Mouse (Mus musculus): ENCODE data around the gene Kctd13. TPM values are rescaled to one million over a fixed set of nuclear protein-coding genes. Genes with fewer than 3 reads are reported as not detected.

Gene Kctd13
- polyA plus RNA-seq (2014; fragmentation: Illumina TruSeq; extraction: RNeasy Lipid Tissue Mini Kit (QIAGEN cat#74804); ENCODE audit: low read depth, low replicate concordance): 1.1 TPM

DNA sequence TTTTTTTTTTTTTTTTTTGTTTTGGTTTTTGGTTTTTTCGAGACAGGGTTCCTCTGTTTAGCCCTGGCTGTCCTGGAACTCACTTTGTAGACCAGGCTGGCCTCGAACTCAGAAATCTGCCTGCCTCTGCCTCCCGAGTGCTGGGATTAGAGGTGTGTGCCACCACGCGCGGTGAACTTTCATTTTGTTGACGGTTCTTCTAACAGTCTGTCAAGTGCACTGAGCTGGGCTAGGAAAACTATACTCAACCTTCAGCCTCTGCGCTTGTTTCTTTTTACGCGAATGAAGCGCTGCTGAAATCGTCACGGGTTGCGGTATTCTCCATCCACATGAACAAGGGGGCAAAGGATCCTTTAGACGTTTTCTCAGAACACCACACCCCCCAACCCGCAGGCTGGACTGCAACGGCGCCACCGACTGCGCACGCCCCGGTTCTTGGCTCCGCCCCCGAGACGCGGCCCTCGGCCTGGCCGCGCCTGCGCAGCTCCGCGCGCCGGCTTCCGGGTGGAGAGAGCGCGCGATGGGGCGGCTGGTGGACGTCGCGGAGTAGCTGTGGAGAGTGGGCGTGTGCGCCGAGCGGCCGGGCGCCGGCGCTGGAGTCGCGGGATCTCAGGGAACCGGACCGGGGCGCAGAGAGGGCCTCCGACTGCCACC is at the start of gene Kctd13:
Kctd13 (plus strand) TSS at position 496 of the 654 bp plus-strand sequence.

GRCm38 (mm10) chr7:126884286-126885164 is 44.2 kb upstream of the Kctd13 start, which contains the start of gene Taok2:
TSS of gene Taok2 (minus strand) at chr7:126884703.

GRCm38 (mm10) chr7:126922624-126923060 is 6.0 kb upstream of the Kctd13 start, which contains the start of gene Tmem219:
TSS of gene Tmem219 (minus strand) at chr7:126922917.

GRCm38 (mm10) chr7:126949403-126949792 is 20.7 kb downstream of the Kctd13 start, which contains the start of gene Asphd1:
TSS of gene Asphd1 (minus strand) at chr7:126949582.

DNA sequence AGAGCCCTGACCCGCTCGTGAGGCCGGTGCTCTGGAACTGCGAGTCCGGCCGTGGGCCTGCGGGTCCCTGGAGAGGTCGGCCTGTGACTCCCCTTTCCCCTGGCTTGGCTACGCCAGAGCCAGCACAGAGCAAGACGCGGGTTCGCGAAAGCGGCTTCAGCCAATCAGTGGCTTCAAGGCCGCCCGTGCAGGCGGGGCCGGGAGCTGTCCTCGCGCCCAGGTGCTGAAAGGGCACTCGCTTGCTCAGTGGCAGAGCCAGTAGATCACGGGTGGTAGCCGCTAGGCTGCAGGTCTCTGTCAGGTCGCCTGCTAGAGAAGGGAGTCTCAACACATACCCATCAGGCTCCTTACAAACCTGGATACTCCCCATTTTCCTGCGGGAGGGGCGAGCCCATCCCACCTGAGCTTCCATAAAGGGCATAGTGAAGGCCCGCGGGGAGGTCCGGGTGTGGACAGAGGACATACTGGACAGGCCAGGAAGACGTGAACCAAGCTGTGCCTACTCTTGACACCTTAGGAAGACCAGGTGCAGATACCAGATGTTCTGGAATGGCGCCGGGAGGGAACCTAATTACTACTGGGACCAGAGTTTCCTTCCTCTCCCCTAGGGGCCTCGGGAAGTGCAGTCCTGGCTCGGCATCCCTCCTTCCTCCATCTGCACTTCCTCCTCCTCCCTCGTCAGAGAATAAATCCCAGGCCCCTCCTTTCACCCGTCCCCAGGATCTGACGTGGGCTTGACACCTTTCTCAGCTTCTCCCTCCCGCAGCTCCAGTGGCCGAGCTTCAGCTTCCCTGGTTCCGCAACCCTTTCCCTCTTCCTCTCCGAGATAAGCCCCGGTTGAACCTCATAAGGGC is 21.3 kb downstream of the Kctd13 start, which contains the start of gene Sez6l2:
Sez6l2 (plus strand) TSS at position 771 of the 854 bp plus-strand sequence.

GRCm38 (mm10) chr7:126975893-126975949 is 47.0 kb downstream of the Kctd13 start, which contains the start of gene Cdipt:
TSS of gene Cdipt (plus strand) at chr7:126975914.

DNA sequence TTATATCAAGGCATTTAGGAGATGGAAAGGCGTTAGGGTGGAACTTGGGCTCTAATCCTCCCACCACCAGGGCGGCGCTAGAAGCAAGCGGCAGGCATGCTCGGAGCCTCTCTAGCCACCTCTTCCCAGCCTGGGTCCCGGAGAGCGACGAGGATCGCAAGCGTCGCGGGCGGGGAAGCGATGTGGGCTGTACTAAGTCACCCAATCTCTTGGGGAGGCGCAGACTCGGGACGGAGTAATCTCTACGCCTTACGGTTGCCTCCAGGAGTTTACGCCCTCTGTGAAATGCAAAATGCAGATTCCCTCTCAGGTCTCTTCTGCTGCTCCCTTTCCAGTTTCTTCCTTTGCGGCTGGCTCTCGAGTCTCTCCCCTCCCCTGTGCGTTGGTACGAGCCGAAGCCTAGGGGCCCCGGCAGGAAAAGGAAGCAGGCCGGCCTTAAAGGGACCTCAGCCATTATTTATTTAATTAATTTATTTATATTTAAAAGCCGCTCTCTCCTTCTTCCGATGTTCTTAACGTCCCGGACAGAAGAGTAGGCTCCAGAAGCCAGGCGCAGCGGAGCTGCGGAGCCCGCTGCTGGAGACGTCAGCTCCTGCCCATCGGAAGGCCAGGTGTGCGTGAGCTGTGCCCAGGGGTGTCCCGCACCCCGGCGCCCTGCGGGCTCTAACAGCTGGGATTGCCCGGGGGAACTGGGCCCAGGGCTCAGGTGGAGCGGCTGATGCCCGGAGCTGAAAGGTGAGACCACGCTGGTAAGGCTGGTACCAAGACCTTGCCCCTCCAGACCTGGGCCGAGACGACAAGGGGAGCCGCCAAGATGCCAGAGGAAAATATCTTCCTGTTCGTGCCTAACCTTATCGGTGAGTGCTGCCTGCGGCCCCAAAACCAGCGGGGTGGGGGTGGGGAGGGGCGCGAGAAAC is 47.5 kb downstream of the Kctd13 start, which contains the start of gene Cdiptos:
Cdiptos (minus strand) TSS at position 149 of the 917 bp plus-strand sequence.

Other genes with a start within 250 kb of the Kctd13 start
- gene Bola2, start 233.5 kb upstream of the Kctd13 start, polyA plus RNA-seq (2014; fragmentation: Illumina TruSeq; extraction: RNeasy Lipid Tissue Mini Kit (QIAGEN cat#74804); ENCODE audit: low read depth, low replicate concordance): 0.16 TPM
- gene Slx1b, start 233.1 kb upstream of the Kctd13 start, polyA plus RNA-seq (2014; fragmentation: Illumina TruSeq; extraction: RNeasy Lipid Tissue Mini Kit (QIAGEN cat#74804); ENCODE audit: low read depth, low replicate concordance): 1.0 TPM
- gene Coro1a, start 221.1 kb upstream of the Kctd13 start, polyA plus RNA-seq (2014; fragmentation: Illumina TruSeq; extraction: RNeasy Lipid Tissue Mini Kit (QIAGEN cat#74804); ENCODE audit: low read depth, low replicate concordance): 4.4 TPM
- gene Mapk3, start 169.3 kb upstream of the Kctd13 start, polyA plus RNA-seq (2014; fragmentation: Illumina TruSeq; extraction: RNeasy Lipid Tissue Mini Kit (QIAGEN cat#74804); ENCODE audit: low read depth, low replicate concordance): 6.5 TPM
- 9.9 TPM for gene Gdpd3, start 162.5 kb upstream of the Kctd13 start, polyA plus RNA-seq (2014; fragmentation: Illumina TruSeq; extraction: RNeasy Lipid Tissue Mini Kit (QIAGEN cat#74804); ENCODE audit: low read depth, low replicate concordance)
- 13.0 TPM for gene Ypel3, start 151.9 kb upstream of the Kctd13 start, polyA plus RNA-seq (2014; fragmentation: Illumina TruSeq; extraction: RNeasy Lipid Tissue Mini Kit (QIAGEN cat#74804); ENCODE audit: low read depth, low replicate concordance)
- gene Tbx6, start 147.4 kb upstream of the Kctd13 start, polyA plus RNA-seq (2014; fragmentation: Illumina TruSeq; extraction: RNeasy Lipid Tissue Mini Kit (QIAGEN cat#74804); ENCODE audit: low read depth, low replicate concordance): not detected
- gene Ppp4c, start 136.4 kb upstream of the Kctd13 start, polyA plus RNA-seq (2014; fragmentation: Illumina TruSeq; extraction: RNeasy Lipid Tissue Mini Kit (QIAGEN cat#74804); ENCODE audit: low read depth, low replicate concordance): 29.0 TPM
- not detected for gene Fam57b, start 131.2 kb upstream of the Kctd13 start, polyA plus RNA-seq (2014; fragmentation: Illumina TruSeq; extraction: RNeasy Lipid Tissue Mini Kit (QIAGEN cat#74804); ENCODE audit: low read depth, low replicate concordance)
- gene 4930451I11Rik, start 97.2 kb upstream of the Kctd13 start, polyA plus RNA-seq (2014; fragmentation: Illumina TruSeq; extraction: RNeasy Lipid Tissue Mini Kit (QIAGEN cat#74804); ENCODE audit: low read depth, low replicate concordance): not detected
- gene Doc2a, start 81.5 kb upstream of the Kctd13 start, polyA plus RNA-seq (2014; fragmentation: Illumina TruSeq; extraction: RNeasy Lipid Tissue Mini Kit (QIAGEN cat#74804); ENCODE audit: low read depth, low replicate concordance): not detected
- gene Hirip3, start 66.9 kb upstream of the Kctd13 start, polyA plus RNA-seq (2014; fragmentation: Illumina TruSeq; extraction: RNeasy Lipid Tissue Mini Kit (QIAGEN cat#74804); ENCODE audit: low read depth, low replicate concordance): 10.3 TPM
- gene Ino80e, start 66.5 kb upstream of the Kctd13 start, polyA plus RNA-seq (2014; fragmentation: Illumina TruSeq; extraction: RNeasy Lipid Tissue Mini Kit (QIAGEN cat#74804); ENCODE audit: low read depth, low replicate concordance): 10.2 TPM
- gene Taok2, start 44.2 kb upstream of the Kctd13 start, polyA plus RNA-seq (2014; fragmentation: Illumina TruSeq; extraction: RNeasy Lipid Tissue Mini Kit (QIAGEN cat#74804); ENCODE audit: low read depth, low replicate concordance): 6.5 TPM
- 6.4 TPM for gene Tmem219, start 6.0 kb upstream of the Kctd13 start, polyA plus RNA-seq (2014; fragmentation: Illumina TruSeq; extraction: RNeasy Lipid Tissue Mini Kit (QIAGEN cat#74804); ENCODE audit: low read depth, low replicate concordance)
- not detected for gene Asphd1, start 20.7 kb downstream of the Kctd13 start, polyA plus RNA-seq (2014; fragmentation: Illumina TruSeq; extraction: RNeasy Lipid Tissue Mini Kit (QIAGEN cat#74804); ENCODE audit: low read depth, low replicate concordance)
- gene Sez6l2, start 21.7 kb downstream of the Kctd13 start, polyA plus RNA-seq (2014; fragmentation: Illumina TruSeq; extraction: RNeasy Lipid Tissue Mini Kit (QIAGEN cat#74804); ENCODE audit: low read depth, low replicate concordance): not detected
- 10.3 TPM for gene Cdipt, start 47.0 kb downstream of the Kctd13 start, polyA plus RNA-seq (2014; fragmentation: Illumina TruSeq; extraction: RNeasy Lipid Tissue Mini Kit (QIAGEN cat#74804); ENCODE audit: low read depth, low replicate concordance)
- not detected for gene Cdiptos, start 47.2 kb downstream of the Kctd13 start, polyA plus RNA-seq (2014; fragmentation: Illumina TruSeq; extraction: RNeasy Lipid Tissue Mini Kit (QIAGEN cat#74804); ENCODE audit: low read depth, low replicate concordance)
- gene Mvp, start 85.7 kb downstream of the Kctd13 start, polyA plus RNA-seq (2014; fragmentation: Illumina TruSeq; extraction: RNeasy Lipid Tissue Mini Kit (QIAGEN cat#74804); ENCODE audit: low read depth, low replicate concordance): 0.53 TPM
- gene Pagr1b, start 87.6 kb downstream of the Kctd13 start, polyA plus RNA-seq (2014; fragmentation: Illumina TruSeq; extraction: RNeasy Lipid Tissue Mini Kit (QIAGEN cat#74804); ENCODE audit: low read depth, low replicate concordance): not detected
- gene Pagr1a, start 88.5 kb downstream of the Kctd13 start, polyA plus RNA-seq (2014; fragmentation: Illumina TruSeq; extraction: RNeasy Lipid Tissue Mini Kit (QIAGEN cat#74804); ENCODE audit: low read depth, low replicate concordance): not detected
- gene Gm42742, start 92.2 kb downstream of the Kctd13 start, polyA plus RNA-seq (2014; fragmentation: Illumina TruSeq; extraction: RNeasy Lipid Tissue Mini Kit (QIAGEN cat#74804); ENCODE audit: low read depth, low replicate concordance): 0.61 TPM
- not detected for gene Prrt2, start 92.3 kb downstream of the Kctd13 start, polyA plus RNA-seq (2014; fragmentation: Illumina TruSeq; extraction: RNeasy Lipid Tissue Mini Kit (QIAGEN cat#74804); ENCODE audit: low read depth, low replicate concordance)
- 15.0 TPM for gene Maz, start 98.2 kb downstream of the Kctd13 start, polyA plus RNA-seq (2014; fragmentation: Illumina TruSeq; extraction: RNeasy Lipid Tissue Mini Kit (QIAGEN cat#74804); ENCODE audit: low read depth, low replicate concordance)
- not detected for gene Kif22, start 113.6 kb downstream of the Kctd13 start, polyA plus RNA-seq (2014; fragmentation: Illumina TruSeq; extraction: RNeasy Lipid Tissue Mini Kit (QIAGEN cat#74804); ENCODE audit: low read depth, low replicate concordance)
- gene Zg16, start 158.4 kb downstream of the Kctd13 start, polyA plus RNA-seq (2014; fragmentation: Illumina TruSeq; extraction: RNeasy Lipid Tissue Mini Kit (QIAGEN cat#74804); ENCODE audit: low read depth, low replicate concordance): not detected
- gene AI467606, start 162.5 kb downstream of the Kctd13 start, polyA plus RNA-seq (2014; fragmentation: Illumina TruSeq; extraction: RNeasy Lipid Tissue Mini Kit (QIAGEN cat#74804); ENCODE audit: low read depth, low replicate concordance): 0.73 TPM
- 22.6 TPM for gene Qprt, start 193.3 kb downstream of the Kctd13 start, polyA plus RNA-seq (2014; fragmentation: Illumina TruSeq; extraction: RNeasy Lipid Tissue Mini Kit (QIAGEN cat#74804); ENCODE audit: low read depth, low replicate concordance)
- 0.65 TPM for gene Spn, start 208.9 kb downstream of the Kctd13 start, polyA plus RNA-seq (2014; fragmentation: Illumina TruSeq; extraction: RNeasy Lipid Tissue Mini Kit (QIAGEN cat#74804); ENCODE audit: low read depth, low replicate concordance)

All from kidney, adult 10 weeks (tissue).